Mouse (Mus musculus) embryonic fibroblast, embryonic 13.5 days (primary cell): ENCODE data around the gene Ptpn13.

ENCODE experiments used
- CTCF ChIP-seq: IDR thresholded peaks from 2 replicates; pipeline ENCODE4 v1.5.1; 2011; ENCODE audit warnings: mild to moderate bottlenecking, control low read depth, low read length, moderate library complexity, borderline replicate concordance; ENCODE audit not compliant: insufficient read depth
- POLR2A ChIP-seq: IDR thresholded peaks from 2 replicates; pipeline ENCODE4 v1.6.1; 2011; ENCODE audit warnings: low read depth, mild to moderate bottlenecking, control low read depth, low read length, moderate library complexity

DNA sequence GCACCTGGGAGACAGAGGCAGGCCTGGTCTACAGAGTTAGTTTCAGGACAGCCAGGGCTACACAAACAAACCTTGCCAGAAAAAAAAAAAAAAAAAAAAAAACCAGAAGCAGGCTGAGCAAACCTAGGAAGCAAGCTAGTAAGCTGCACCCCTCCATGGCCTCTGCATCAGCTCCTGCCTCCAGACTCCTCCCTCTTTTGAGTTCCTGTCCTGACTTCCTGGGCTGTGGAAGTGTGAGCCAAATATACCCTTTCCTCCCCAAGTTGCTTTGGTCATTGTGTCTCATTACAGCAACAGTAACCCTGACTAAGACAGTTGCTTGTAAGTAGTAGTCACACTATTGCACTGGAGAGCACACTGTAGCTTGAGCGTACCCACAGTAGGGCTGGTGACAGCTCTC lies 219.2 kb downstream of the Ptpn13 start:
- TF ChIP-seq CTCF, result no peak
- no peak for TF ChIP-seq POLR2A
